Mouse (Mus musculus): ENCODE results near the gene Mettl22.

GRCm38 (mm10) chr16:8459098-8459497 lies 11.5 kb upstream of the Mettl22 start:
- TF ChIP-seq CTCF (conservative IDR thresholded peaks at IDR 0.05; ENCODE audit: insufficient read depth, insufficient read length, low read depth, low read length) (peak; percentile 92), POLR2A (IDR thresholded peaks at IDR 0.05; ENCODE audit: low read depth, low read length) (no peak)

All from kidney, adult 2 months (tissue).